Mouse (Mus musculus): ENCODE data around the gene Arl9. TPM values are rescaled to one million over a fixed set of nuclear protein-coding genes. Genes with fewer than 3 reads are reported as not detected.
"Not testable (repeated sequence)": the region's sequence is repeated elsewhere in the genome, so short reads cannot be mapped to it uniquely, and the experiment has no call there.

Arl9 gene
- polyA plus RNA-seq, 1 experiment, result not detected

DNA sequence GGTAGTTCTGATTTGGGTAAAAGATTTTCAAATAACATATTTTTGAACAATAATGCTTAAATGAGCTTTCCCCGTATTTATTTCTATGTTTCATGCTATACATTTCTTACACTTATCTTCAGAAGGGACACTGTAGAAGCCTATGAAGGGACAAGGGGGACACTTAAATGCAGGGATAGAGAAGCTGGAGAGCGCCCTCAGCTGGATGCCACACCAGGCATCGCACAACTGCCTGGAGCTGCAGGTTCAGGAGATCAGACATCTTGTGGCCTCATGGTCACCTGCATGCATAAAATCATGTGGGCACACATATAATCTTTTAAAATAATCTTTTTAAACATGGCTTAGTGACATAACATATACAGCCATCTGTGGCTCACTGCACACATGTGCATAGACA, 39.2 kb upstream of the Arl9 start:
- DNase-seq, result no peak
- Histone ChIP-seq H3K36me3 (ENCODE audit: control insufficient read depth, insufficient read depth, low read length) (peaks cover 71% of the 10 kb centered on the region), H3K4me1 (replicated peaks; ENCODE audit: control insufficient read depth, insufficient read depth, low read length) (no peaks in the 10 kb centered on the region), H3K27me3 (ENCODE audit: control insufficient read depth, insufficient read depth, low read length) (no peaks in the 10 kb centered on the region), H3K27ac (ENCODE audit: control insufficient read depth, insufficient read depth, low read length) (no peak overlapping the region), H3K4me3 (ENCODE audit: control insufficient read depth, insufficient read depth, low read length) (no peak overlapping the region)
- no peak for TF ChIP-seq POLR2A (IDR thresholded peaks at IDR 0.05; ENCODE audit: control insufficient read depth, extremely low read depth, insufficient read depth, low read length, poor library complexity)
- no peak for TF ChIP-seq CTCF (IDR thresholded peaks at IDR 0.05; ENCODE audit: borderline replicate concordance, control insufficient read depth, extremely low read depth, insufficient read depth, low read length, poor library complexity)
- 96% methylated on average over 3 of the region's 3 CpGs for WGBS

DNA sequence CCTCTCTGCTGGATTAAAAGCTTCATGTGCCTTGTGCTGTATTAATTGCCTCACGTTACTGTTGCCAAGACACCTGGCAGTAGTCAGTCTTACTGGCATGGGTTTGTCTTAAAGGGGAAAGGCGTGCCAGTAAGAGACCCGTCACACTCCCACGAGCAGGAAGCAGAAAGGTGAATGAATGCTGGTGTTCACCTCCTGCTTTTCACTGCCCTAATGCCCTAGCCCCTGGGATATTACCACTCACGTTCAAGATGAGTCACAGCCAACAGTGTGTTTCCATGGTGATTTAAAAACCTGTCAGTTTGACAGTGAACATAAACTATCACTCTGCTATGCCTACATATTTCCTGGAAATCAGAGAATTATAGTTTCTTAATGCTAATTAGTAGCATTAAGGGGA, 34.6 kb upstream of the Arl9 start:
- H3K27me3 ChIP-seq (ENCODE audit: control insufficient read depth, insufficient read depth, low read length), result no peaks in the 10 kb centered on the region
- WGBS, result 92% methylated on average over 5 of the region's 5 CpGs
- TF ChIP-seq CTCF (IDR thresholded peaks at IDR 0.05; ENCODE audit: borderline replicate concordance, control insufficient read depth, extremely low read depth, insufficient read depth, low read length, poor library complexity) (no peak), POLR2A (IDR thresholded peaks at IDR 0.05; ENCODE audit: control insufficient read depth, extremely low read depth, insufficient read depth, low read length, poor library complexity) (no peak)
- H3K4me1 ChIP-seq (replicated peaks; ENCODE audit: control insufficient read depth, insufficient read depth, low read length), result no peaks in the 10 kb centered on the region
- H3K27ac ChIP-seq (ENCODE audit: control insufficient read depth, insufficient read depth, low read length), result no peak overlapping the region
- DNase-seq, result no peak
- H3K36me3 ChIP-seq (ENCODE audit: control insufficient read depth, insufficient read depth, low read length), result peaks cover 33% of the 10 kb centered on the region
- no peak overlapping the region for H3K4me3 ChIP-seq (ENCODE audit: control insufficient read depth, insufficient read depth, low read length)

DNA sequence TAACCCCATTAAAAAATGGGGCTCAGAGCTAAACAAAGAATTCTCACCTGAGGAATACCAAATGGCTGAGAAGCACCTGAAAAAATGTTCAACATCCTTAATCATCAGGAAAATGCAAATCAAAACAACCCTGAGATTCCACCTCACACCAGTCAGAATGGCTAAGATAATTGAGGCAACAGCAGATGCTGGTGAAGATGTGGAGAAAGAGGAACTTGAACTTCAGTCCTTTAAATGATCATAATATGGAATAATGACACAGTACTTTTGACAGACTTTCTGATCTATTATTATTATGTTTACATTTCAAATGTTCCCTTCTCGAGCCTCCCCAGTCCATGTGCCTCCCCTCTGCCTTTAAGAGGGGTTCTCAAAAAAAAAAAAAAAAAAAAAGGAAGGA, 32.7 kb upstream of the Arl9 start:
- not testable (repeated sequence) for H3K4me3 ChIP-seq (ENCODE audit: control insufficient read depth, insufficient read depth, low read length); H3K27ac ChIP-seq (ENCODE audit: control insufficient read depth, insufficient read depth, low read length); H3K4me1 ChIP-seq (replicated peaks; ENCODE audit: control insufficient read depth, insufficient read depth, low read length); DNase-seq; H3K27me3 ChIP-seq (ENCODE audit: control insufficient read depth, insufficient read depth, low read length)
- 91% methylated on average over 1 of the region's 1 CpGs for WGBS
- peaks cover 25% of the 10 kb centered on the region for H3K36me3 ChIP-seq (ENCODE audit: control insufficient read depth, insufficient read depth, low read length)

DNA sequence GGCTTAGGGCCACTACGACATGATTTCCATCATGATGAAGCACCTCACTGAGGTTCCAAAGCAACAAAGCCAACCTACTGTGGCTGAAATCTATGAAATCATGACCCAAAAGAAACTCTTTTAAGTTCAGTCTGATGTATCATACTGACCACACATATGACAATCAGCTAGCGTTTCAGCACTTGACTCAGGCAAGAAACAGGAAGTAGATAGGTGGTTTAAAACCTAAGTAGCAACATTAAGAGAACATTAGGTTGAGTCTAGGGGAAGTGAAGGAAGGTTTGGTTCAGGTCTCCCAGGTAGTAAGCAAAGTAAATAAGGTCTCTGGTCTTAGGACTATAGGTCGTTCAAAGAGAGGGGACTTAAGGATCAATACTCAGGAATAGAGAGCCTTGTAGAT, 30.4 kb upstream of the Arl9 start:
- Histone ChIP-seq H3K4me3 (ENCODE audit: control insufficient read depth, insufficient read depth, low read length) (no peak overlapping the region), H3K27me3 (ENCODE audit: control insufficient read depth, insufficient read depth, low read length) (no peaks in the 10 kb centered on the region), H3K36me3 (ENCODE audit: control insufficient read depth, insufficient read depth, low read length) (peaks cover 10% of the 10 kb centered on the region), H3K4me1 (replicated peaks; ENCODE audit: control insufficient read depth, insufficient read depth, low read length) (peaks cover 2% of the 10 kb centered on the region; the same call in 1 of the 2 replicates), H3K27ac (ENCODE audit: control insufficient read depth, insufficient read depth, low read length) (no peak overlapping the region)
- TF ChIP-seq CTCF (IDR thresholded peaks at IDR 0.05; ENCODE audit: borderline replicate concordance, control insufficient read depth, extremely low read depth, insufficient read depth, low read length, poor library complexity), result no peak
- no peak for TF ChIP-seq POLR2A (IDR thresholded peaks at IDR 0.05; ENCODE audit: control insufficient read depth, extremely low read depth, insufficient read depth, low read length, poor library complexity)
- DNase-seq, result no peak
- 43% methylated on average over 3 of the region's 3 CpGs for WGBS

DNA sequence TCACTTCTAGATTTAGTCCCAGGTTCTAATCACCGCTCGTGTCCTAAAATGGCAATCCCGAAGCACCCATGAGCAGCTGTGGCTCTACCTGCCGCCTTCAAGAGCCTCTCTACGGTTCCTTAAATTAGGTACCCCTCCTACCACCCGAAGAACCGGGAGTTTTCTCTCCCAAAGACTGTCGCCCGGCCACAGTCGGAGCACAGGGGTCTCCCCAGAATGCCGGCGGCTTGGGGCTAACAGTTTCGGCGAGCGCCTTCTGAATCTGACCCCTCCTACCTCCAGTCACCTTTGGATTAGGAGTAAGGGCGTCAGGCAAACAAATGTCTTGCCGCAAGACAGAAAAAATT, 29.7 kb upstream of the Arl9 start:
- Histone ChIP-seq H3K4me3 (ENCODE audit: control insufficient read depth, insufficient read depth, low read length) (peak overlapping the region; percentile 85), H3K4me1 (replicated peaks; ENCODE audit: control insufficient read depth, insufficient read depth, low read length) (peaks cover 2% of the 10 kb centered on the region; the same call in 1 of the 2 replicates), H3K27ac (ENCODE audit: control insufficient read depth, insufficient read depth, low read length) (no peak overlapping the region), H3K27me3 (ENCODE audit: control insufficient read depth, insufficient read depth, low read length) (no peaks in the 10 kb centered on the region), H3K36me3 (ENCODE audit: control insufficient read depth, insufficient read depth, low read length) (peaks cover 9% of the 10 kb centered on the region)
- TF ChIP-seq CTCF (IDR thresholded peaks at IDR 0.05; ENCODE audit: borderline replicate concordance, control insufficient read depth, extremely low read depth, insufficient read depth, low read length, poor library complexity), result no peak
- TF ChIP-seq POLR2A (IDR thresholded peaks at IDR 0.05; ENCODE audit: control insufficient read depth, extremely low read depth, insufficient read depth, low read length, poor library complexity), result no peak
- WGBS, result 2% methylated on average over 17 of the region's 17 CpGs
- no peak for DNase-seq

DNA sequence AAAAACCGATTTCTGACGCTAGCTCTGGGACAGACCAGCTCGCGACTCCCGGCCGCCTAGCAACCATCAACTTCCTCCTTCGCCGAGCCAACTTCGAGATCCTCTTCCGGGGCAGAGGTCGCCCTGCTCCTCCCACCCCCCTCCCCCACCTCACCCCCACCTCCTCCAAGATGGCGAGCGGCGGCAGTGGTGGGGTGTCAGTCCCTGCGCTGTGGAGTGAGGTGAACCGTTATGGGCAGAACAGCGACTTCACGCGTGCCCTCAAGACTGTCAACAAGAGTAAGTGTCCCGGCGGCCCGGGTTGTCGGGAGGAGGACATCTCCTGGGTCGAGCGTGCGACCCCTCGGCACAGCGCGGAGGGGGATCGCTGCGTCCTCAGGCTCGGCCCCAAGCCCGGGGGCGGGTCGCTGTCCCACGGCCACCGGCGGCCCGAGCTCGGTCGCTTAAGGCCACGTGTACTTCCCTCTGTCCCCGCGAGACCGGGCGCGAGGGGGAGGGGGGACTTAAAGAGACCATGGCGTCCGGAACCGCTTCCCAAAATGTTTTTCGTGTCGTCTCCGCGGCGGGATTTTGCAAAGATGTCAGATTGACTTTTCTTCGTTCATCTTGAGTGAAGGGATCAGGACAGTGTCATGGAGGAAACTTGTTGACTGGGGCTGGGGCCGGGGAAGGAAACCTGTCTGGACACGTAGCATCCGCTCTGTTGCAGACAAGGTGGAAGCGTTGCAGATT, 29.1 kb upstream of the Arl9 start, which contains the start of gene Srp72:
Srp72 (plus strand) TSS at position 130 of the 732 bp plus-strand sequence.
- Histone ChIP-seq H3K27me3 (ENCODE audit: control insufficient read depth, insufficient read depth, low read length) (no peaks in the 10 kb centered on the region), H3K4me1 (replicated peaks; ENCODE audit: control insufficient read depth, insufficient read depth, low read length) (peaks cover 2% of the 10 kb centered on the region; the same call in 1 of the 2 replicates), H3K36me3 (ENCODE audit: control insufficient read depth, insufficient read depth, low read length) (peaks cover 10% of the 10 kb centered on the region), H3K27ac (ENCODE audit: control insufficient read depth, insufficient read depth, low read length) (peak within 1 kb of the TSS; percentile 39; the same call in 1 of the 2 replicates), H3K4me3 (ENCODE audit: control insufficient read depth, insufficient read depth, low read length) (peak within 1 kb of the TSS; percentile 85)
- under 1% methylated on average over 60 of the region's 60 CpGs for WGBS
- DNase-seq, result peak; percentile 82
- peak; percentile 37; the same call in 1 of the 2 replicates for TF ChIP-seq CTCF (IDR thresholded peaks at IDR 0.05; ENCODE audit: borderline replicate concordance, control insufficient read depth, extremely low read depth, insufficient read depth, low read length, poor library complexity)
- 0 out of 2 replicates have a peak, but pooled peaks have one; percentile 41 for TF ChIP-seq POLR2A (IDR thresholded peaks at IDR 0.05; ENCODE audit: control insufficient read depth, extremely low read depth, insufficient read depth, low read length, poor library complexity)

DNA sequence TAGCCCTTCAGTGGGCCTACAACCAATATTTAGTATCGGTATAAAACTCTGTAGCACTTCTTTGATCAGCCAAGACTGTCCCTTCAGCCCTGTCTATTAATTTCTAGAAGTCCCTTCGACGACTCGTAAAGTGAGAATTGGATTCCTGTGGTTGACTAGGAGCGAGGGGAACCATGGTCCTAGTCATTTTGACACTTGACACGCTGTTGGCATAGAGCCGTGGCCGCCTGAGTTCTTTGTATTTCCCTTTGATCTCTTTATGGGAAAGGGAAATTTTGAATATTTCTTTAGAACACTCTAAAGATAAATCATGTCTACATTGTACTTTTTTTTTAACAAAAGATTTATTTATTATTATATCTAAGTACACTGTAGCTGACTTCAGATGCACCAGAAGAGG, 28.1 kb upstream of the Arl9 start:
- TF ChIP-seq CTCF (IDR thresholded peaks at IDR 0.05; ENCODE audit: borderline replicate concordance, control insufficient read depth, extremely low read depth, insufficient read depth, low read length, poor library complexity) (no peak), POLR2A (IDR thresholded peaks at IDR 0.05; ENCODE audit: control insufficient read depth, extremely low read depth, insufficient read depth, low read length, poor library complexity) (no peak)
- H3K36me3 ChIP-seq (ENCODE audit: control insufficient read depth, insufficient read depth, low read length), result peaks cover 19% of the 10 kb centered on the region
- H3K4me3 ChIP-seq (ENCODE audit: control insufficient read depth, insufficient read depth, low read length), result no peak overlapping the region
- H3K4me1 ChIP-seq (replicated peaks; ENCODE audit: control insufficient read depth, insufficient read depth, low read length), result peaks cover 2% of the 10 kb centered on the region; the same call in 1 of the 2 replicates
- H3K27me3 ChIP-seq (ENCODE audit: control insufficient read depth, insufficient read depth, low read length), result no peaks in the 10 kb centered on the region
- no peak overlapping the region for H3K27ac ChIP-seq (ENCODE audit: control insufficient read depth, insufficient read depth, low read length)
- 87% methylated on average over 8 of the region's 8 CpGs for WGBS
- DNase-seq, result no peak

All from thymus, adult 2 months (tissue).